Mouse (Mus musculus) heart, adult 18-20 months (tissue): ENCODE measurements around the gene Gatd1. TPM values are rescaled to one million over a fixed set of nuclear protein-coding genes. Genes with fewer than 3 reads are reported as not detected.
A peak's percentile ranks its signal among the peaks of the same experiment; 100 is the strongest.
"Not testable (repeated sequence)": the region's sequence is repeated elsewhere in the genome, so short reads cannot be mapped to it uniquely, and the experiment has no call there.

Experiments
- DNase-seq, 2 experiments: peaks; one replicate each; pipeline ENCODE4 v3.0.0; 2021 to 2022; ENCODE audit warnings: mixed read lengths in 1 of 2
- long read RNA-seq, 2 experiments: library from polyadenylated mRNA; stranded (forward); transcript quantifications; one replicate each; pipeline ENCODE4 v2.0.0; 2021
- total RNA-seq, 2 experiments: library from RNA; stranded (reverse); gene quantifications; 2 replicates each; pipeline ENCODE4 v1.2.3; 2021

Gatd1 gene
- 10 to 100 TPM; 11.3 to 12.4 TPM for total RNA-seq
- long read RNA-seq, experiment 1, transcript Gatd1-201 (8 exons, 1,898 nt) = major isoform, 9 of 15 reads
- long read RNA-seq, experiment 1, partial matches to known transcripts = 0 of 15 reads
- long read RNA-seq, experiment 1, other reads (novel, unspliced or antisense) = 5 of 15 reads
- long read RNA-seq, experiment 2, transcript Gatd1-201 (8 exons, 1,898 nt) = major isoform, 7 of 9 reads
- long read RNA-seq, experiment 2, partial matches to known transcripts = 0 of 9 reads
- long read RNA-seq, experiment 2, other reads (novel, unspliced or antisense) = 2 of 9 reads

DNA sequence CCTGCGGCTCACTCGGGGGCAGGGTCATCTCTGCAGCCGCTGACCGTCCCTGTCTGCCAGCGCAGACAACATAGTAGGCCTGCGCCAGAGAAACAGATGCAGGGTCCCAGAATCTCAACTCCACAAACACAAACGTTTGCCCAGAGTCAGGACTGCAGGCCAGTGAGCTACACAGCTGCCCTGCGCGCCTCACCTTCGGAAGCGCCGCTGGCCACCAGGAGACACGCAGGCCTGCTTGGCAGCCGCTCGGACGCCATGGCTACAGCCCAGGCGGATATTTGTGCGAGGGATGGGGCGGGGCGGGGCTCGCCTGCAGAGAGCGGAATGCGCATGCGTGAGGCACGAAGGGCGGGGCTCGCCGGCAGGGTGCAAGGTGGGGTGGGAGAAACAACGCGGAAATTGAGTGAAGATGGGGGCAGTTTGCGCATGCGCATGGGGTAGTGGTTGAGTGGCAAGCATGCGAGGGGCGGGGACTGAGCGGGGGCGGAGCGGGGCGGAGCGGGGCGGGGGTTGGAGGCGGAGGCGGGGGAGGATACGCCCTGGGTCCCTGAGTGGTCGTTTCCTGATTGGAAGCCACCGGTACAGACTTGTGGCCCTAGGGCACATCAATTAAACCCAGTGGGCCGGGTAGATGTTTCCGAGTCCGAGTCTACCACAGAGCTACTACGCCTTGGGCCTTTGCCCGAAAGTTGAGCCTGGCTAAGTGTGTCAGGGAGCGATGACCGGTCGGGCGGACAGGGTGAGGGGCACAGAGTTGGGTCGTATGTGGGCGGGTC is at the start of gene Gatd1:
Gene Gatd1 (minus strand): TSS at position 328 of the 776 bp plus-strand sequence.
- DNase-seq = peak; percentile 99

DNA sequence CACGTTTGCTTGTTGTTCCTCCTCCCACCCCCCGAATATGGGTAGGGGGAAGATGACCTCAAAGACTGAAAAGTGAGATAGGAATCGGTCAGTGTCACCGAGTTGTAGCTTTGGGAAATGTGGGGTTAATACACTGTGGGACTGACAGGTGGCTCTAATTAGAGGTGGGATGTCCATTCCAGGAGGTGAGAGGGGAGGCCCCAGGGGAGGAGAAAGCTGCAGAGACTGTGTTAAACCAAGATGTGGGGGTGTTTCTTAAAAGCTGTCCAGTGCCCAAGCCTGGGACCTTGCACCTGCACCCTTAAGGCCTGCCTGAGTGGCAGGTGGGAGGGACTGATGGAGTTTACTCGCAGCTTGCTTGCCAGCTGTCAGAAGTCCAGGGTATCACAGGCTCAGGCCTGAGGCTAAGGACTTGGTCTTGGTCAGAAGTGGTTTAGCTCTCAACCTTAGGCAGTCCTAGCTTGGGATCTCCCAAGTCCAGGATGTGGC is 48.4 kb upstream of the Gatd1 start:
- DNase-seq = peak; percentile 64

DNA sequence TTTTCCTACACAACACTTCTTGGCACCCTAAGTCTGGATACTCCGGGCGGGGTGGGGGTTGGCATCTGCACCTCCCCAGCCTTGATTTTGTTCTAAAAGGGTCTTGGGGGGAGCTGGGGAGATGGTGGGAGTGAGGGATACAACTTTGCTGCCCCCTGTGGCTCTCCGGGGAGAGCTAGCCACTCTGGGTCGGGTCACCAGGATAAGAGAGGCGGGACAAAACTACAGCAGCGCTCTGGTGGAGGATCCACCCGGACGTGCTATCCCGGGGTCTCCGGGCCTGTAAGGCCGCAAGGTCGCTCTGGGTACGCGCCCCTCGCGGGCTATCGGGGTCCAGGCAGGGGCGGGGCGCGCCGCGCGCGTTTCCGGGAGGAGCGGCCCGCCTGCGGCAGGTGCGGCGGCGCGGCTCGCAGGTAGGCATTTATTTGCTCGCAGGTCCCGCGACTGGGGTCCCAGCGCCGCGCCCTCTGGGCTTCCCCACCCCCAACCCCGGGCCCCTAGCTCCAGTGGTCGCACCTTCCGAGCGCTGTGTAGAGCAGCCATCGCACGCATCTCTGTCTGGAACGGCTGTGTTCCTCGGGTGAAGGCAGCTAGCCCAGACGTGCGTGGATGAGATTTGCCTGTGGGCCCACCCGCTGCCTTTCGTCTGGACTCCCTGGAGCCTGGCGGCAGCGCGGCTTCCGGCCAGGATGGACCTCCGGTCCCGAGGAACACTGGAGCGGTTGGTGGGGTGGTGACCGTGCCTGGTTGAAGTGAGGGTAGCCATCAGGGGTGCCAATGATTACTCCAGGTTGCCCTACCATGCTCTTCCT is 47.8 kb upstream of the Gatd1 start:
- DNase-seq = peak; percentile 62 to 66

DNA sequence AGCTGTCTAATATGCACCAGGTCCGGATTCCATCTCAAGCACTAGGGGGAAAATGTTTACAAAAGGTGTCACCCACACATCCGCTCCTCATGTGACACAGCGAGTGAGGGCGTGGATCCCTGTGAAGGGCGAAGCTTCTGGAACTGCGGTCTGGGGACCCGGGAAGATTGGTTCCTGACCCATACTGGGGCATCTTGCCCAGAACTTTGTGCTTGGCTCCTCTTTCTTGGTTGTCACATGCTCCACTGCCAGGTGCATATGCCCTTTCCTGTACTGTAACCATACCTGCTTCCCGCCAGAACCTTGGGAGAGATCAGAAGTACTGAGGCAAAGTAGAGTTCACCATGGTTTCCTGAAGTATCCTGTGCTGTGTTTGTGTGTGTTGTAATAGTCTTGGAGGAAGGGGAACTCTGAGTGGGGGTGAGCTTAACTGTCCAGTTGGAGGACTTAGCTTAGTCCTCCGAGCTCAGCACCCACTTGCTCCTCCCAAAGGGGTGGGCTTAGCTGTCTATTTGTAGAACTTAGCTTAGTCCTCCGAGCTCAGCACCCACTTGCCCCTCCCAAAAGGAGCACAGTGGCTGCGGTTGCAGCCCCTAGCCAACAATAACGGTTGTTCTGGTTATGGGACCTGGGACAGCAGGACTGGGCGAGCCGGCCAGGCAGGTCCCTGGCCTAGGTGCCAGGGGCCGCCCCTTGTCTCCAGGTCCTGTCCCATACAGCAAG is 46.6 kb upstream of the Gatd1 start, which contains the start of gene Cracr2b:
Gene Cracr2b (plus strand): TSS at position 704 of the 723 bp plus-strand sequence.
- peak; percentile 69 to 83 for DNase-seq

DNA sequence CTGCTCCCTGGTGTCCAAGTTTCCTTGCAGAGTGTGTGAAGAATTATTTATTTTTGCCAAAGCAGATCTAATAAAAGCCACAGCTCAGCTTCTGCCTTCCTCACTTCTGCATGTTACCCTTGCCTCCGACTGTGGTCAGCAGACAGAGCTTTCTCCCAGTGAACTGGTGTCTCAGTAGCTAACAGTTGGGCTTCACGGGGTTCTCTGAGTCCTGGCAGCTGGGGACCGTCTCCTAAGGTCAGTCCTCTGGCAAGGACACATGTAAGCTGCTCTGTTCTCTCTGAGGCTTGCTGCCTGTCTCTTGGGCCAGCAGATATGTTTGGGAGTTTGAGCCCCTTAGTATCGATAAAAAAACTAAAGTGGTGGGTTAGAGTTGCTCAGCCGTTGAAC is 46.1 kb upstream of the Gatd1 start:
- peak in 1 of 2 experiments; percentile 60 for DNase-seq

DNA sequence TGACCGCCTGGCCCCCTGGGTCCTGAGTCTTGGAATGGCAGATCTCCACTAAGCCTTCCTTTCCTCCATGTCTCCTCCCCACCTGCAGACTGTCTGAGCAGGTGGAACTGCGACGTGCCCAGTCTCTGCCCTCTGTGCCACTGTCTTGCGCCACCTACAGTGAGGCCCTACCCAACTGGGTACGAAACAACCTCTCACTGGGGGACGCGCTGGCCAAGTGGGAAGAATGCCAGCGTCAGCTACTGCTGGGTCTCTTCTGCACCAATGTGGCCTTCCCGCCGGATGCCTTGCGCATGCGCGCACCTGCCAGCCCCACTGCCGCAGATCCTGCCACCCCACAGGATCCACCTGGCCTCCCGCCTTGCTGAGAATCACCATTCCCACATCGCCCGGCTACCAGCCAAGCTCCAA is 45.4 kb upstream of the Gatd1 start:
- DNase-seq = peak; percentile 31 to 33

DNA sequence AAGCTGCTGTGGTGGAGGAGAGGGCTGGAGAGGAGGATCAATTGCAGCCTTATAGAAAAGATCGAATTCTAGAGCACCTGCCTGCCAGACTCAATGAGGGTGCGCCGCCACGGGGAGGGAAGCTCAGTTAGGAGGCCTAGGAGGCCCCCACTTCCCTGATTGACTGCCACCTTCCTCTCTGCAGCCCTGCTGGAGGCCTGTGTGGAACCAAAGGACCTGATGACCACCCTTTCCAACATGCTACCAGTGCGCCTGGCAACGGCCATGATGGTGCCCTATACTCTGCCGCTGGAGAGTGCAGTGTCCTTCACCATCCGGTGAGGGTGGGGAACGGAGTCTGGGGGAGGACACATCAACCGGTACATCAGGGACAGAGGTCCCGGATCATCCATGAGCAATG is 44.7 kb upstream of the Gatd1 start:
- DNase-seq = no peak

DNA sequence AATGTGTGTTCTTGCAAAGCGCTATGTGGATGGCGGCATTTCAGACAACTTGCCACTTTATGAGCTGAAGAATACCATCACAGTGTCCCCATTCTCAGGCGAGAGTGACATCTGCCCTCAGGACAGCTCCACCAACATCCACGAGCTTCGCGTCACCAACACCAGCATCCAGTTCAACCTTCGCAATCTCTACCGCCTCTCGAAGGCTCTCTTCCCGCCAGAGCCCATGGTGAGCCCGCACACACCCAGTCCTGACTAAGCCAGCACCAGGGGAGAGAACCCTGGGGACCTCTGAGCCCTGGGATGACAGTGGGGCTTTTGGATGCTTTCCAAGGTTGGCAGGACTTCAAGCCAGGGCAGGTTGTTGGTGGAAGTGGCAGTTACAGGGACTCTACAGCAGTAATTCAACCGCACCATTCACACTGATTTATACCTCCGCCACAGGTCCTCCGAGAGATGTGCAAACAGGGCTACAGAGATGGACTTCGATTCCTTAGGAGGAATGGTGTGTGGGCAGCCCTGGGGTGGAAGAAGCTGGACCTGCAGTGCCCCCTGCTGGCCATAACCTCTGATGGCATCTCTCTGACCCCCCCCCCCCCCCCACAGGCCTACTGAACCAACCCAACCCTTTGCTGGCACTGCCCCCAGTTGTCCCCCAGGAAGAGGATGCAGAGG is 44.2 kb upstream of the Gatd1 start:
- peak; percentile 65 to 76 for DNase-seq

DNA sequence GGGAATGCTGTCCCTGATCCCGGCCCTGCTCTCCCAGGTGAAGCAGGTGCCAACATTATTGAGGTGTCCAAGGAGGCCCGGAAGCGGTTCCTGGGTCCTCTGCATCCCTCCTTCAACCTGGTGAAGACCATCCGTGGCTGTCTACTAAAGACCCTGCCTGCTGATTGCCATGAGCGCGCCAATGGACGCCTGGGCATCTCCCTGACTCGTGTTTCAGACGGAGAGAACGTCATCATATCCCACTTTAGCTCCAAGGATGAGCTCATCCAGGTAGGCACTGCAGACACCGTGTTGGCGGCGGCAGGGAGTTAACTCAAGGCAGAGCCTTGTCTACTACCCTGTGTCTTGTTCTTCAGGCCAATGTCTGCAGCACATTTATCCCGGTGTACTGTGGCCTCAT is 43.3 kb upstream of the Gatd1 start:
- DNase-seq = peak in 1 of 2 experiments; percentile 37

DNA sequence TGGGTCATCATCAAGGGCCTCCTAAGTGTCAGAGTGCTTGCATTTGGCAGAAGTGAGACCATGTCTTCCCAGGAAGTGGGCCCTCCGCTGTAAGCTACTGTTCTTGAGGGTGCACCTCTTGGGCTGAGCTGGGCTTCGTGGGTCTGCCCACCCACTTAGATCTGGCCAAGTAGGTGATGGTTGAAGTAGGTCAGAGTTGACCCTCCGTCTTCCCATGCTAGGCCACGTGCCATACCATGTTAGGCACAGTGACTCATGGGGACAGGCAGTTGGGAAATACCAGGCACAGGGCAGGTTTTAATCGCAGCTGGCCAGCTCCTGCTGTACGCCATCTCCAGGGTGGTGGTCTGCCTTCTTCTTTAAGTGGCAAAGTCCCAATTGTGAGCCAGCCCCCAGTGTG is 42.8 kb upstream of the Gatd1 start:
- peak; percentile 74 to 79 for DNase-seq

DNA sequence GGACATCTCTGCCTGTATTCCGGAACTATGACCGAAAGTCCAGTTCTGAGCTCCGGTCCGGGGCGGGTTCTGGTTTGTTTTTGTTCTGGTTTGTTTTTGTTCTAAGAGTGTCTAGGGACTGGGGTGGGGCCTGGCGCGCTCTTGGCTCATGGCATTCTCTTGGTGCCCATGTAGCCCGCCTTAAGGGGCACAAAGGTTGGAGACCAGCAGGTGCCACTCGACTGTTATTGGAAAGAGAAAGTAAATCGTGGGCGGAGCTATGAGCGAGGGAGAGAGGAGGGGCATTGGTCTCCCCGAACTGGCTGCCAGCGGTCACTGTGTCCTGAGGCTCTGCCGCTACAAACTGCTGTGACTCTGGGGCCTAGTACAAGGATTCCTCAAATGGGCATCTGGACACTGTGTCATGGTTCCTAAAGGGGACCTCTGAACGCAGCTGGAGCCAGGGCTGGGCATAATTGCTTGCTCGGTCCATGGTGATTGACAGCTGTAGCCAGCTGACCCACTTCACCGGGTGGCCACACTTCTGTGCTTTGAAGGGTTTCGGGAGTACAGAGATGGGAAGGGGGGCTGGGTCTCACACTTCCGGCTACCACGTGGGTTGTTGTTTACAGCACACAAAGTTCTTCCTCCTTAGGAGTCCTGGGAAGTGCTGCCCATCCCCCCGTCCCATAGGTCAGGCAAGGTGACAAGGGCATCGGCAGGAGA is 41.8 kb upstream of the Gatd1 start:
- DNase-seq = peak; percentile 93

DNA sequence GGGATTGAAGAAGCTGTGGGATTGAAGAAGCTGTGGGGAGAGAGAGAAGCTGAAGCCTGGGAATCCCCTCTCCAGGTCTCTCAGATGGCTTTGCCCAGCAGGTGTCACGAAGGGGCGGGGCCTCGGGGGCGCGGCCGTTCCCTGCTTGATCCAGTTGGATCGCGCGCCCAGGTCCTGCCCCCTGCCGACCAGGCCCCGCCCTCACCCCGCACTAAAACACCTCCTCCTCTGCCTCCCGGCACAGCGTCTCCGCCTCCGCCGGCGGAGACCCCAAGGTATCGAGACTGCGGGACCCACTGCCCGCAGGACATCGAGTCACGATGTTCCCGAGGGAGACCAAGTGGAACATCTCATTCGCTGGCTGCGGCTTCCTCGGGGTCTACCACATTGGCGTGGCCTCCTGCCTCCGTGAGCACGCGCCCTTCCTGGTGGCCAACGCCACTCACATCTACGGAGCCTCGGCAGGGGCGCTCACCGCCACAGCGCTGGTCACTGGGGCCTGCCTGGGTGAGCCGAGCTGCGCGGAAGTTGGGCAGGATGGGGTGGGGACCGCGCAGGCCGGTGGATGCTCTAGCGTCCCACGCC is 41.1 kb upstream of the Gatd1 start, which contains the start of gene Pnpla2:
Gene Pnpla2 (plus strand): TSS at position 232 of the 585 bp plus-strand sequence.
- peak; percentile 96 to 97 for DNase-seq

DNA sequence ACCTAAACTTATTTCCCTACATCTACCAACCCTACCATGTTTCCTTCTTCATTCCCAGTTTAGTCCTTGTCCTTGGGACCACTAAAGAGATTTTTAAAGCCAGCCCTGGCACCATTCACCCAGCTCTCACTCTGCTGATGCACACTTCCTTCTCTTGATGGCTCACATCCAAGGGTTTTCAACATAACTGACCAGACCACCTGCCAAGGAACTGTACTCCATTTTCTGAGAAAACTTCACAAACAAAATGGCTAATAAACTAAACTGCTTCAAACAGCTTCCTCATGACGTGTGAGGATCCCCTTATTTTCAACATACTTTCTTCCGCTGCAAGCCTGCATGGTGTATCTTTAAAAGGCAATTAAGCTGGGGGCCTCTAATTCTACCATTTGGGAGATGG is 39.7 kb upstream of the Gatd1 start:
- no peak for DNase-seq

DNA sequence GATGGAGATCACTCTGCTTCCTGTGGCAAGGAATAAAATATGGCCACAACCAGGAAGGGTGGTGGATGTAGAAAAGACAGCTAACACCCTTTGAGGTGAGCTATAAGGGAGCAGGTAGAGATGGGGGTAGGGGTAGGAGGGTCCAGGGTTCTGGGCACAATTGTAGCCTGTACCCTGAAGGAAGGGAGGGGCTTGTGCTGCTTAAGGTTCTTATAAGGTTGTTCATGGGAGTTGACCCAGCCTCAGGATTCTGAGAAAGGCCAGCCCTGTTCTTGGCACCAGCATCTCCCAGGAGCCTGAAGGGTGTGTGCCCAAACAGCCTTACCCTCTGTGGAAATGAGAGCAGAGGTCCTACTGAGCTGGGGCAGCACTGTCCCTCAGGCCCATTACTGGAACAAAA is 38.0 kb upstream of the Gatd1 start:
- peak in 1 of 2 experiments; percentile 21 for DNase-seq

DNA sequence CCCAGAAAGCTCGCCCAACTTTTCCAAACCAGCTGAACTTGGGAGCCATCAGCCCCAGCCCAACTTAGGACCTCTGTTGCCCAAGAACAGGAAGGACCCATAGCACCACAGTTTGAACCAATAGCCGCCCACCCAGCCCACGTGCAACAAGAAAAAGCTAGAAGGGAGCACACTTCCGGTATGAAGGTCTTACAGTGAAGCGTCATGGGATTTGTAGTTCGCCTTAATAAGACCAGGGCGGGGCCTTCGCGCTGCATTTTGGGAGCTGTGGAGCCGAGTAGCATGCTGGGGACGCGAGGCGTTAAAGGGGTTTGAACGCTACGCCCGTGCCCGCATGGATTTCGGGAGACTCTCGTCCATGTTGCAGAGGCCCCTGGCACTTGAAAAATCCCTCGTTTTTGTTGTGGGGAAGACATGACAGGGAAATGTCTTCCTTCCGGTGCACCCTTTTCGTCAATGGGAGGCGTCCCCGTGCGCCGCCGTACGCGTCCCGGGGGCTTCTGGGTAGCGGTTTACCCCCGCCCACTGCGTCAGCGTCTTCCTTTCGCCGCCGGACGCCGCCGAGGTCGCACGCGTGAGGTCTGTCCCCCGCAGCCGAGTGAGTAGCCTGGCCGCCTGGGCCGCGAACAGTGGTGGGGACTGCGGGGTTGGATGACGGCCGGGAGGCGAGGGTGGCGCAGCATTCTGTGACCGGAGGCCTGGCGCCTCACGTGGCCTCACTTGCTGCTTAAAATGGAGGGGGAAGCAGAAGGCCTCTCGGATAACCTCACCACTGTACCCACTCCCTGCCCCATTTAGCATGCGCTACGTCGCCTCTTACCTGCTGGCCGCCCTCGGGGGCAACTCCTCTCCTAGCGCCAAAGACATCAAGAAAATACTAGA is 33.4 kb upstream of the Gatd1 start, which contains the start of gene Rplp2:
Gene Rplp2 (plus strand): TSS at position 261 of the 882 bp plus-strand sequence.
- peak; percentile 96 for DNase-seq

DNA sequence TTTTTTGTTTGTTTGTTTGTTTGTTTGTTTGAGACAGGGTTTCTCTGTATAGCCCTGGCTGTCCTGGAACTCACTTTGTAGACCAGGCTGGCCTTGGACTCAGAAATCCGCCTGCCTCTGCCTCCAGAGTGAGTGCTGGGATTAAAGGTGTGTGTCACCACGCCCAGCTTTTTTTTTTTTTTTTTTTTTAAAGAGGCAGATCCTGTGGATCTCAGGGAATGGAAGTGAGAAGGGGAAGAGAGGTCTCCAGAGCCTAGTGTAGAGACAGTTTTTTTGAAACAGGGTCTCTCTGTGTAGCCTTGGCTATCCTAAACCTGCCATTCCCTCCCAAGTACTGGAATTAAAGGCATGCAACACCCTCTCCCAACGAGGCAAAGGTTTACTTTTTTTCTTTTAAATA is 32.4 kb upstream of the Gatd1 start:
- not testable (repeated sequence) for DNase-seq

DNA sequence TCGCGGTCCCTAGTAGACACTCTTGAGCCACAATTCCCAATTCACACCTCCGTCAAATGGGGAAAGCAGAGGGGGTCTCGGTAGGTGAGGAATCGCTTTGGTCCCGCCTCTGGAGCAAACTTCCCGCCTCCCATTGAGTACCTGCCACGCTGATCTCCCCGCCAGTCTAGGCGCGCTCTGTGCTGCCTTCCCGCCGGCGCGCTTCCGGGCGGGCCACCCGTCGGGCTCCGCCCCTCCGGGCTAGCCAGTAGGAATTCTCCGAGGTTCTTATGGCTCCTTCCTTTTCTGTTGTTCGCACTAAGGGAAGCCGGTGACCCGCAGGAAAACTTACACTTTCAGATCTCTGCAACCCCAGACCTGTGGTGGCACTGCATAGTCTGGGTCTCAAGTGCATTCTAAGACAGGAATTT is 29.9 kb upstream of the Gatd1 start, which contains the start of gene Pidd1:
Gene Pidd1 (minus strand): TSS at position 198 of the 410 bp plus-strand sequence.
- peak in 1 of 2 experiments; percentile 76 for DNase-seq

DNA sequence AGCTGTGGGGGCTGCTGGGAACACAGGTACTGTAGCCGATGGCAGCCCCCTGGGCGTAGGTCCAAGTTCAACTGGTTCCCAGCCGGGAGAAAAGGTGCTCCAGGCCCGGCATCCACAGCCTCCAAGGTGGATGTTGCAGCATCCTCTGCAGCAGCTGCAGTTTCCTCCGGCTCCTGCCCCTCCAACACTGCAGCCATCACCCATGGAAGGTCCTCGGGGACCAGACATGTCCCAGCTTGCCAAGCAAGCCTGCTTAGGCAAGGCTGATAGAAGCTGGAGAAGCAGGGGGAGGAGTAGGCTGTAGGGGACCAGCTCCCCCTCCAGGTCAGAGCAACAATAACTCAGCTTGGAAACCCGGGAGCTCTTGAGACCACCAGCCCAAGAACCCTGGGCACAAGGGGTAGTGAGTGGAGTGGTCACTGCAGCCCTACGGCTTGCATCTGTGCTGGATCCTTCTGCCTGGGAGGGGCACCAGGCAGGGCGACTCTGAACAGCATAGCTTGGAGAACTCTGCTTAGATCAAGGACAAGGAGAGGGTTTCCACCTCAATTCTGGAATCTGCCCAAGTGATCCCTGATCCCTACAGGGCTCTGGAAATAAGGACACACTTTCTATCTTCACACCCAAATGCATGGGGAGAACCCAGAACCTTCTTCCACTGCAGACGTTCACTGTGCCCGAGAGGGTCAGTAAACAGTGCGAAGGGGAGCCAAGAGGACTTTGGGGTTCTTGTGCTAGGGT is 29.3 kb upstream of the Gatd1 start:
- DNase-seq = no peak
